Mouse (Mus musculus): ENCODE data around the gene Rnf114. TPM values are rescaled to one million over a fixed set of nuclear protein-coding genes. Genes with fewer than 3 reads are reported as not detected.
A peak's percentile ranks its signal among the peaks of the same experiment; 100 is the strongest.

Rnf114 gene
- polyA plus RNA-seq, 1 experiment = 234 TPM

GRCm38 (mm10) chr2:167497272-167497671 is 4.8 kb downstream of the Rnf114 start:
- DNase-seq = peak; percentile 75
- WGBS = 78% methylated on average over 5 of the region's 5 CpGs

GRCm38 (mm10) chr2:167502554-167503252 is 10.3 kb downstream of the Rnf114 start:
- H3K27me3 ChIP-seq (ENCODE audit: control insufficient read depth, insufficient read depth, low read length) = no peaks in the 10 kb centered on the region

More at GRCm38 (mm10) chr2:167497272-167497671, 4.8 kb downstream of the Rnf114 start:
- Histone ChIP-seq H3K27ac (ENCODE audit: control insufficient read depth, insufficient read depth, low read length) (no peak overlapping the region), H3K4me1 (replicated peaks; ENCODE audit: control insufficient read depth, insufficient read depth, low read length) (peaks cover 4% of the 10 kb centered on the region; the same call in 1 of the 2 replicates), H3K27me3 (ENCODE audit: control insufficient read depth, insufficient read depth, low read length) (no peaks in the 10 kb centered on the region), H3K36me3 (ENCODE audit: control insufficient read depth, insufficient read depth, low read length) (no peaks in the 10 kb centered on the region), H3K4me3 (ENCODE audit: control insufficient read depth, insufficient read depth, low read length) (no peak overlapping the region)
- TF ChIP-seq CTCF (IDR thresholded peaks at IDR 0.05; ENCODE audit: borderline replicate concordance, control insufficient read depth, extremely low read depth, insufficient read depth, low read length, poor library complexity) (no peak), POLR2A (IDR thresholded peaks at IDR 0.05; ENCODE audit: control insufficient read depth, extremely low read depth, insufficient read depth, low read length, poor library complexity) (no peak)

GRCm38 (mm10) chr2:167503253-167503895 is 10.9 kb downstream of the Rnf114 start:
- Histone ChIP-seq H3K4me3 (ENCODE audit: control insufficient read depth, insufficient read depth, low read length) (peak overlapping the region; percentile 84), H3K27me3 (ENCODE audit: control insufficient read depth, insufficient read depth, low read length) (no peaks in the 10 kb centered on the region), H3K36me3 (ENCODE audit: control insufficient read depth, insufficient read depth, low read length) (peaks cover 7% of the 10 kb centered on the region; the same call in 1 of the 2 replicates), H3K4me1 (replicated peaks; ENCODE audit: control insufficient read depth, insufficient read depth, low read length) (peaks cover 28% of the 10 kb centered on the region), H3K27ac (ENCODE audit: control insufficient read depth, insufficient read depth, low read length) (peak overlapping the region; percentile 58)
- WGBS = under 1% methylated on average over 83 of the region's 85 CpGs
- TF ChIP-seq CTCF (IDR thresholded peaks at IDR 0.05; ENCODE audit: borderline replicate concordance, control insufficient read depth, extremely low read depth, insufficient read depth, low read length, poor library complexity) (0 out of 2 replicates have a peak, but pooled peaks have one; percentile 31), POLR2A (IDR thresholded peaks at IDR 0.05; ENCODE audit: control insufficient read depth, extremely low read depth, insufficient read depth, low read length, poor library complexity) (peak; percentile 80)
- DNase-seq = peak; percentile 93

More at GRCm38 (mm10) chr2:167502554-167503252, 10.3 kb downstream of the Rnf114 start:
- WGBS = 36% methylated on average over 13 of the region's 13 CpGs
- no peak for DNase-seq
- Histone ChIP-seq H3K36me3 (ENCODE audit: control insufficient read depth, insufficient read depth, low read length) (peaks cover 3% of the 10 kb centered on the region; the same call in 1 of the 2 replicates), H3K4me1 (replicated peaks; ENCODE audit: control insufficient read depth, insufficient read depth, low read length) (peaks cover 25% of the 10 kb centered on the region), H3K4me3 (ENCODE audit: control insufficient read depth, insufficient read depth, low read length) (peak overlapping the region; percentile 84), H3K27ac (ENCODE audit: control insufficient read depth, insufficient read depth, low read length) (peak overlapping the region; percentile 58)
- no peak for TF ChIP-seq POLR2A (IDR thresholded peaks at IDR 0.05; ENCODE audit: control insufficient read depth, extremely low read depth, insufficient read depth, low read length, poor library complexity)
- TF ChIP-seq CTCF (IDR thresholded peaks at IDR 0.05; ENCODE audit: borderline replicate concordance, control insufficient read depth, extremely low read depth, insufficient read depth, low read length, poor library complexity) = no peak

GRCm38 (mm10) chr2:167503896-167504349 is 11.5 kb downstream of the Rnf114 start:
- H3K27ac ChIP-seq (ENCODE audit: control insufficient read depth, insufficient read depth, low read length) = peak overlapping the region; percentile 71
- H3K4me3 ChIP-seq (ENCODE audit: control insufficient read depth, insufficient read depth, low read length) = peak overlapping the region; percentile 84
- peak; percentile 73 for DNase-seq
- no peak for TF ChIP-seq CTCF (IDR thresholded peaks at IDR 0.05; ENCODE audit: borderline replicate concordance, control insufficient read depth, extremely low read depth, insufficient read depth, low read length, poor library complexity)
- TF ChIP-seq POLR2A (IDR thresholded peaks at IDR 0.05; ENCODE audit: control insufficient read depth, extremely low read depth, insufficient read depth, low read length, poor library complexity) = no peak
- H3K36me3 ChIP-seq (ENCODE audit: control insufficient read depth, insufficient read depth, low read length) = peaks cover 13% of the 10 kb centered on the region
- 1% methylated on average over 32 of the region's 32 CpGs for WGBS
- H3K4me1 ChIP-seq (replicated peaks; ENCODE audit: control insufficient read depth, insufficient read depth, low read length) = peaks cover 28% of the 10 kb centered on the region
- H3K27me3 ChIP-seq (ENCODE audit: control insufficient read depth, insufficient read depth, low read length) = no peaks in the 10 kb centered on the region

GRCm38 (mm10) chr2:167505127-167505526 is 12.7 kb downstream of the Rnf114 start:
- Histone ChIP-seq H3K27me3 (ENCODE audit: control insufficient read depth, insufficient read depth, low read length) (no peaks in the 10 kb centered on the region), H3K4me3 (ENCODE audit: control insufficient read depth, insufficient read depth, low read length) (peak overlapping the region; percentile 21; the same call in 1 of the 2 replicates), H3K27ac (ENCODE audit: control insufficient read depth, insufficient read depth, low read length) (peak overlapping the region; percentile 89), H3K36me3 (ENCODE audit: control insufficient read depth, insufficient read depth, low read length) (peaks cover 18% of the 10 kb centered on the region), H3K4me1 (replicated peaks; ENCODE audit: control insufficient read depth, insufficient read depth, low read length) (peaks cover 35% of the 10 kb centered on the region)
- TF ChIP-seq POLR2A (IDR thresholded peaks at IDR 0.05; ENCODE audit: control insufficient read depth, extremely low read depth, insufficient read depth, low read length, poor library complexity) = no peak
- no peak for TF ChIP-seq CTCF (IDR thresholded peaks at IDR 0.05; ENCODE audit: borderline replicate concordance, control insufficient read depth, extremely low read depth, insufficient read depth, low read length, poor library complexity)
- peak; percentile 26 for DNase-seq
- 5% methylated on average over 3 of the region's 3 CpGs for WGBS

GRCm38 (mm10) chr2:167506546-167507260 is 14.3 kb downstream of the Rnf114 start:
- 98% methylated on average over 10 of the region's 10 CpGs for WGBS
- Histone ChIP-seq H3K27me3 (ENCODE audit: control insufficient read depth, insufficient read depth, low read length) (no peaks in the 10 kb centered on the region), H3K4me3 (ENCODE audit: control insufficient read depth, insufficient read depth, low read length) (no peak overlapping the region), H3K27ac (ENCODE audit: control insufficient read depth, insufficient read depth, low read length) (no peak overlapping the region), H3K36me3 (ENCODE audit: control insufficient read depth, insufficient read depth, low read length) (peaks cover 27% of the 10 kb centered on the region), H3K4me1 (replicated peaks; ENCODE audit: control insufficient read depth, insufficient read depth, low read length) (peaks cover 43% of the 10 kb centered on the region)
- no peak for DNase-seq
- TF ChIP-seq POLR2A (IDR thresholded peaks at IDR 0.05; ENCODE audit: control insufficient read depth, extremely low read depth, insufficient read depth, low read length, poor library complexity) (no peak), CTCF (IDR thresholded peaks at IDR 0.05; ENCODE audit: borderline replicate concordance, control insufficient read depth, extremely low read depth, insufficient read depth, low read length, poor library complexity) (no peak)

Data from thymus, adult 2 months (tissue).